Mouse (Mus musculus) erythroblast, embryonic 14.5 days (primary cell): ENCODE results near the gene 4933400A11Rik.

Source experiments
- GATA1 ChIP-seq: IDR thresholded peaks from 2 replicates; pipeline ENCODE4 v1.6.1; 2012; ENCODE audit warnings: low read length, inconsistent platforms, mixed read lengths
- TAL1 ChIP-seq: IDR thresholded peaks from 3 replicates; pipeline ENCODE4 v1.6.1; 2012; ENCODE audit warnings: low read length, inconsistent platforms, mixed read lengths

GRCm38 (mm10) chrX:169811318-169811717 lies 31.9 kb upstream of the 4933400A11Rik start:
- TF ChIP-seq GATA1 (no peak), TAL1 (no peak)
